Mouse (Mus musculus): Measurements from ENCODE around the gene Olfr402. TPM values are rescaled to one million over a fixed set of nuclear protein-coding genes. Genes with fewer than 3 reads are reported as not detected.

The Olfr402 gene
- polyA plus RNA-seq, 1 experiment from 2014 or later, result not detected

Other genes with a start within 250 kb of the Olfr402 start
- not detected in 2 replicates for gene Olfr395, start 244.2 kb upstream of the Olfr402 start, polyA plus RNA-seq (2014; fragmentation: Nextera tagmentation; extraction: Ambion mirVana)
- not detected in 2 replicates for gene Olfr23, start 216.9 kb upstream of the Olfr402 start, polyA plus RNA-seq (2014; fragmentation: Nextera tagmentation; extraction: Ambion mirVana)
- gene Olfr397, start 192.7 kb upstream of the Olfr402 start, polyA plus RNA-seq (2014; fragmentation: Nextera tagmentation; extraction: Ambion mirVana), result not detected in 2 replicates
- not detected in 2 replicates for gene Olfr398, start 163.1 kb upstream of the Olfr402 start, polyA plus RNA-seq (2014; fragmentation: Nextera tagmentation; extraction: Ambion mirVana)
- not detected in 2 replicates for gene Olfr139, start 97.0 kb upstream of the Olfr402 start, polyA plus RNA-seq (2014; fragmentation: Nextera tagmentation; extraction: Ambion mirVana)
- not detected in 2 replicates for gene Olfr399, start 96.9 kb upstream of the Olfr402 start, polyA plus RNA-seq (2014; fragmentation: Nextera tagmentation; extraction: Ambion mirVana)
- not detected in 2 replicates for gene Zfp616, start 83.6 kb upstream of the Olfr402 start, polyA plus RNA-seq (2014; fragmentation: Nextera tagmentation; extraction: Ambion mirVana)
- not detected in 2 replicates for gene Olfr401, start 39.8 kb upstream of the Olfr402 start, polyA plus RNA-seq (2014; fragmentation: Nextera tagmentation; extraction: Ambion mirVana)
- gene Olfr403, start 32.7 kb downstream of the Olfr402 start, polyA plus RNA-seq (2014; fragmentation: Nextera tagmentation; extraction: Ambion mirVana), result not detected in 2 replicates
- not detected in 2 replicates for gene Olfr43, start 57.9 kb downstream of the Olfr402 start, polyA plus RNA-seq (2014; fragmentation: Nextera tagmentation; extraction: Ambion mirVana)
- not detected in 2 replicates for gene Olfr406, start 106.3 kb downstream of the Olfr402 start, polyA plus RNA-seq (2014; fragmentation: Nextera tagmentation; extraction: Ambion mirVana)
- not detected in 2 replicates for gene Olfr59, start 130.2 kb downstream of the Olfr402 start, polyA plus RNA-seq (2014; fragmentation: Nextera tagmentation; extraction: Ambion mirVana)
- not detected in 2 replicates for gene Olfr410, start 184.5 kb downstream of the Olfr402 start, polyA plus RNA-seq (2014; fragmentation: Nextera tagmentation; extraction: Ambion mirVana)
- not detected in 2 replicates for gene Olfr411, start 199.1 kb downstream of the Olfr402 start, polyA plus RNA-seq (2014; fragmentation: Nextera tagmentation; extraction: Ambion mirVana)
- gene Olfr412, start 208.5 kb downstream of the Olfr402 start, polyA plus RNA-seq (2014; fragmentation: Nextera tagmentation; extraction: Ambion mirVana), result not detected in 2 replicates

Measured in stomach, embryonic 14.5 days (tissue).